Mouse (Mus musculus) forebrain, embryonic 15.5 days (tissue): ENCODE data around the gene Col4a1. TPM values are rescaled to one million over a fixed set of nuclear protein-coding genes. Genes with fewer than 3 reads are reported as not detected.

ENCODE experiments used
- ATAC-seq: fragments of 200-750 bp; cut with Nextera tagmentation; replicated peaks from 2 replicates; pipeline ENCODE4 v1.8.0; 2017; ENCODE audit warnings: mild to moderate bottlenecking, moderate TSS enrichment, moderate library complexity
- H3K27ac ChIP-seq: fragments of 300-500 bp; sonication (generic); replicated peaks from 2 replicates; pipeline ENCODE4 v1.5.1; 2015; ENCODE audit warnings: mild to moderate bottlenecking, inconsistent platforms
- H3K27me3 ChIP-seq: fragments of 300-500 bp; sonication (generic); 2 replicates; pipeline ENCODE4 v1.6.1; 2015; ENCODE audit warnings: inconsistent platforms
- H3K36me3 ChIP-seq: fragments of 300-500 bp; sonication (generic); 2 replicates; pipeline ENCODE4 v1.6.1; 2015; ENCODE audit warnings: mild to moderate bottlenecking, inconsistent platforms
- H3K4me1 ChIP-seq: fragments of 300-500 bp; sonication (generic); 2 replicates; pipeline ENCODE4 v1.6.1; 2015; ENCODE audit warnings: inconsistent platforms
- H3K4me2 ChIP-seq: fragments of 300-500 bp; sonication (generic); replicated peaks from 2 replicates; pipeline ENCODE4 v1.6.1; 2015; ENCODE audit warnings: mild to moderate bottlenecking, inconsistent platforms
- H3K4me3 ChIP-seq: fragments of 300-500 bp; sonication (generic); 2 replicates; pipeline ENCODE4 v1.5.1; 2015; ENCODE audit warnings: mild to moderate bottlenecking, inconsistent platforms
- H3K9ac ChIP-seq: fragments of 300-500 bp; sonication (generic); replicated peaks from 2 replicates; pipeline ENCODE4 v1.6.1; 2015; ENCODE audit warnings: mild to moderate bottlenecking, inconsistent platforms
- H3K9me3 ChIP-seq: fragments of 300-500 bp; sonication (generic); 2 replicates; pipeline ENCODE4 v1.6.1; 2016; ENCODE audit warnings: inconsistent platforms
- WGBS: fragments of 180-500 bp; shearing (Covaris S2); methylation state at CpG from one replicate; pipeline ENCODE4 v1.1.7; 2015; ENCODE audit warnings: mixed read lengths; 5-methylcytosine and 5-hydroxymethylcytosine counted together
- polyA plus RNA-seq: library from polyadenylated mRNA; unstranded; fragments of >200 nt; fragmentation: Nextera tagmentation; extraction: Ambion mirVana; gene quantifications from 2 replicates; pipeline ENCODE4 v1.2.1, GENCODE M21; 2015

Gene Col4a1
- polyA plus RNA-seq, 1 experiment from 2014 or later, result 61.4 TPM

GRCm38 (mm10) chr8:11181420-11182147 lies 131.0 kb downstream of the Col4a1 start:
- H3K27me3 ChIP-seq, result no peaks in the 10 kb centered on the region
- WGBS, result 65% methylated on average over 11 of the region's 11 CpGs

GRCm38 (mm10) chr8:11179869-11180268 lies 132.8 kb downstream of the Col4a1 start:
- no peak overlapping the region for H3K27ac ChIP-seq
- no peaks in the 10 kb centered on the region for H3K27me3 ChIP-seq
- no peaks in the 10 kb centered on the region for H3K4me1 ChIP-seq
- H3K4me3 ChIP-seq, result no peak overlapping the region
- no peaks in the 10 kb centered on the region for H3K36me3 ChIP-seq
- no peak overlapping the region for H3K9ac ChIP-seq
- no peak for ATAC-seq
- no peak overlapping the region for H3K4me2 ChIP-seq
- H3K9me3 ChIP-seq, result no peaks in the 10 kb centered on the region
- WGBS, result 91% methylated on average over 3 of the region's 3 CpGs

More at GRCm38 (mm10) chr8:11181420-11182147, 131.0 kb downstream of the Col4a1 start:
- H3K4me2 ChIP-seq, result no peak overlapping the region
- no peaks in the 10 kb centered on the region for H3K36me3 ChIP-seq
- H3K9ac ChIP-seq, result no peak overlapping the region
- no peak overlapping the region for H3K4me3 ChIP-seq
- H3K9me3 ChIP-seq, result no peaks in the 10 kb centered on the region
- no peak overlapping the region for H3K27ac ChIP-seq
- no peaks in the 10 kb centered on the region for H3K4me1 ChIP-seq
- ATAC-seq, result no peak

- H3K4me3 ChIP-seq, result no peak overlapping the region
- no peaks in the 10 kb centered on the region for H3K36me3 ChIP-seq
- no peak overlapping the region for H3K4me2 ChIP-seq
- no peak overlapping the region for H3K27ac ChIP-seq
- H3K9ac ChIP-seq, result no peak overlapping the region
- WGBS, result 87% methylated on average over 7 of the region's 7 CpGs
- no peaks in the 10 kb centered on the region for H3K27me3 ChIP-seq
- H3K9me3 ChIP-seq, result no peaks in the 10 kb centered on the region
- no peaks in the 10 kb centered on the region; the same call in 1 of the 2 replicates for H3K4me1 ChIP-seq
- ATAC-seq, result no peak
Measured at GRCm38 (mm10) chr8:11176393-11176792, 136.2 kb downstream of the Col4a1 start.

GRCm38 (mm10) chr8:11173284-11174191 lies 139.1 kb downstream of the Col4a1 start:
- Histone ChIP-seq H3K4me2 (no peak overlapping the region), H3K36me3 (no peaks in the 10 kb centered on the region), H3K4me1 (no peaks in the 10 kb centered on the region; the same call in 1 of the 2 replicates), H3K27me3 (no peaks in the 10 kb centered on the region), H3K4me3 (no peak overlapping the region), H3K27ac (no peak overlapping the region), H3K9me3 (no peaks in the 10 kb centered on the region), H3K9ac (no peak overlapping the region)
- 65% methylated on average over 17 of the region's 17 CpGs for WGBS
- peak; percentile 73 for ATAC-seq

- no peaks in the 10 kb centered on the region for H3K9me3 ChIP-seq
Measured at GRCm38 (mm10) chr8:11171526-11171925, 141.1 kb downstream of the Col4a1 start.

GRCm38 (mm10) chr8:11169383-11169782 lies 143.2 kb downstream of the Col4a1 start:
- Histone ChIP-seq H3K4me1 (no peaks in the 10 kb centered on the region; the same call in 1 of the 2 replicates), H3K9me3 (no peaks in the 10 kb centered on the region), H3K9ac (no peak overlapping the region), H3K36me3 (no peaks in the 10 kb centered on the region), H3K27me3 (no peaks in the 10 kb centered on the region), H3K4me2 (no peak overlapping the region), H3K4me3 (no peak overlapping the region), H3K27ac (no peak overlapping the region)
- ATAC-seq, result no peak
- 79% methylated on average over 2 of the region's 2 CpGs for WGBS

More at GRCm38 (mm10) chr8:11171526-11171925, 141.1 kb downstream of the Col4a1 start:
- no peak for ATAC-seq
- Histone ChIP-seq H3K9ac (no peak overlapping the region), H3K4me2 (no peak overlapping the region), H3K27ac (no peak overlapping the region), H3K4me1 (no peaks in the 10 kb centered on the region; the same call in 1 of the 2 replicates), H3K4me3 (no peak overlapping the region), H3K36me3 (no peaks in the 10 kb centered on the region), H3K27me3 (no peaks in the 10 kb centered on the region)
- WGBS, result 85% methylated on average over 7 of the region's 7 CpGs

- ATAC-seq, result no peak
- H3K9me3 ChIP-seq, result no peaks in the 10 kb centered on the region
- H3K4me2 ChIP-seq, result no peak overlapping the region
- H3K4me1 ChIP-seq, result no peaks in the 10 kb centered on the region; the same call in 1 of the 2 replicates
- no peaks in the 10 kb centered on the region for H3K36me3 ChIP-seq
- no peak overlapping the region for H3K9ac ChIP-seq
- H3K27me3 ChIP-seq, result no peaks in the 10 kb centered on the region
- no peak overlapping the region for H3K27ac ChIP-seq
- no peak overlapping the region for H3K4me3 ChIP-seq
- WGBS, result 94% methylated on average over 3 of the region's 3 CpGs
Measured at GRCm38 (mm10) chr8:11168780-11169179, 143.8 kb downstream of the Col4a1 start.

- 87% methylated on average over 9 of the region's 9 CpGs for whole genome bisulfite sequencing
- no peak overlapping the region for H3K4me3 ChIP-seq
- no peak overlapping the region for H3K4me2 ChIP-seq
- ATAC-seq, result no peak
- H3K36me3 ChIP-seq, result no peaks in the 10 kb centered on the region
- no peaks in the 10 kb centered on the region for H3K4me1 ChIP-seq
- H3K27ac ChIP-seq, result no peak overlapping the region
- no peak overlapping the region for H3K9ac ChIP-seq
- H3K27me3 ChIP-seq, result no peaks in the 10 kb centered on the region
- no peaks in the 10 kb centered on the region for H3K9me3 ChIP-seq
Measured at GRCm38 (mm10) chr8:11167955-11168354, 144.7 kb downstream of the Col4a1 start.

- Histone ChIP-seq H3K4me1 (no peaks in the 10 kb centered on the region), H3K4me2 (no peak overlapping the region), H3K9ac (no peak overlapping the region), H3K4me3 (no peak overlapping the region), H3K27ac (no peak overlapping the region), H3K9me3 (0 out of 2 replicates have a peak, but pooled peaks cover 3% of the 10 kb centered on the region), H3K36me3 (no peaks in the 10 kb centered on the region), H3K27me3 (no peaks in the 10 kb centered on the region)
- 22% methylated on average over 4 of the region's 4 CpGs for WGBS
- no peak for ATAC-seq
Measured at GRCm38 (mm10) chr8:11165592-11165991, 147.0 kb downstream of the Col4a1 start.

GRCm38 (mm10) chr8:11156319-11156692 lies 156.3 kb downstream of the Col4a1 start:
- WGBS, result 90% methylated on average over 2 of the region's 2 CpGs
- no peaks in the 10 kb centered on the region for H3K4me1 ChIP-seq
- no peak overlapping the region for H3K9ac ChIP-seq
- H3K27ac ChIP-seq, result no peak overlapping the region
- no peaks in the 10 kb centered on the region for H3K36me3 ChIP-seq
- no peak overlapping the region for H3K4me3 ChIP-seq
- no peak for ATAC-seq
- 0 out of 2 replicates have a peak, but pooled peaks cover 3% of the 10 kb centered on the region for H3K9me3 ChIP-seq
- H3K4me2 ChIP-seq, result no peak overlapping the region
- no peaks in the 10 kb centered on the region for H3K27me3 ChIP-seq

GRCm38 (mm10) chr8:11155579-11156318 lies 156.9 kb downstream of the Col4a1 start:
- Histone ChIP-seq H3K36me3 (no peaks in the 10 kb centered on the region), H3K4me3 (no peak overlapping the region), H3K27ac (no peak overlapping the region), H3K9ac (no peak overlapping the region), H3K4me1 (no peaks in the 10 kb centered on the region), H3K9me3 (no peaks in the 10 kb centered on the region), H3K27me3 (no peaks in the 10 kb centered on the region), H3K4me2 (no peak overlapping the region)
- 88% methylated on average over 9 of the region's 9 CpGs for WGBS
- no peak for ATAC-seq

- no peak overlapping the region for H3K9ac ChIP-seq
- no peaks in the 10 kb centered on the region for H3K4me1 ChIP-seq
- 91% methylated on average over 3 of the region's 3 CpGs for WGBS
- no peak overlapping the region for H3K27ac ChIP-seq
- no peak overlapping the region for H3K4me2 ChIP-seq
- H3K4me3 ChIP-seq, result no peak overlapping the region
- no peaks in the 10 kb centered on the region for H3K9me3 ChIP-seq
- no peaks in the 10 kb centered on the region for H3K27me3 ChIP-seq
- no peak for ATAC-seq
- H3K36me3 ChIP-seq, result no peaks in the 10 kb centered on the region
Measured at GRCm38 (mm10) chr8:11150268-11150667, 162.4 kb downstream of the Col4a1 start.
